Mouse (Mus musculus) lung, postnatal 0 days (tissue): ENCODE data around the gene Gm3448. TPM values are rescaled to one million over a fixed set of nuclear protein-coding genes. Genes with fewer than 3 reads are reported as not detected.
"Not testable (repeated sequence)": the region's sequence is repeated elsewhere in the genome, so short reads cannot be mapped to it uniquely, and the experiment has no call there.

ENCODE experiments used
- ATAC-seq: fragments of 200-750 bp; cut with Nextera tagmentation; 2 replicates; pipeline ENCODE4 v1.8.0; 2017; ENCODE audit warnings: moderate library complexity
- DNase-seq: peaks from one replicate; pipeline ENCODE4 v3.0.0-alpha.2; 2016; ENCODE audit warnings: low spot score
- H3K27ac ChIP-seq: fragments of 300-500 bp; sonication (generic); 2 replicates; pipeline ENCODE4 v1.5.1; 2014; ENCODE audit warnings: antibody characterized with exemption, mild to moderate bottlenecking, low read length, mixed read lengths
- H3K27me3 ChIP-seq: fragments of 300-500 bp; sonication (generic); replicated peaks from 2 replicates; pipeline ENCODE4 v1.6.1; 2014; ENCODE audit warnings: low read length, mixed read lengths; ENCODE audit not compliant: insufficient read depth
- H3K36me3 ChIP-seq: fragments of 300-500 bp; sonication (generic); 2 replicates; pipeline ENCODE4 v1.6.1; 2014; ENCODE audit warnings: low read length, mixed read lengths; ENCODE audit not compliant: insufficient read depth
- H3K4me1 ChIP-seq: fragments of 300-500 bp; sonication (generic); 2 replicates; pipeline ENCODE4 v1.6.1; 2014; ENCODE audit warnings: antibody characterized with exemption, low read depth, low read length, mixed read lengths; ENCODE audit not compliant: insufficient read depth
- H3K4me2 ChIP-seq: fragments of 300-500 bp; sonication (generic); replicated peaks from 2 replicates; pipeline ENCODE4 v1.6.1; 2014; ENCODE audit warnings: low read depth, mild to moderate bottlenecking, low read length, moderate library complexity, mixed read lengths
- H3K4me3 ChIP-seq: fragments of 300-500 bp; sonication (generic); 2 replicates; pipeline ENCODE4 v1.5.1; 2014; ENCODE audit warnings: low read depth, low read length
- H3K9ac ChIP-seq: fragments of 300-500 bp; sonication (generic); replicated peaks from 2 replicates; pipeline ENCODE4 v1.6.1; 2014; ENCODE audit warnings: low read depth, mild to moderate bottlenecking
- H3K9me3 ChIP-seq: fragments of 300-500 bp; sonication (generic); 2 replicates; pipeline ENCODE4 v1.6.1; 2016; ENCODE audit warnings: low read length, mixed read lengths
- WGBS: fragments of 180-500 bp; shearing (Covaris S2); extraction: QIAGEN DNeasy Blood & Tissue Kit; methylation state at CpG from one replicate; pipeline ENCODE4 v1.1.7; 2014; 5-methylcytosine and 5-hydroxymethylcytosine counted together
- polyA plus RNA-seq: library from polyadenylated mRNA; unstranded; fragments of >200 nt; fragmentation: Nextera tagmentation; extraction: Ambion mirVana; gene quantifications from 2 replicates; pipeline ENCODE4 v1.2.1, GENCODE M21; 2015

Gene Gm3448
- polyA plus RNA-seq, 1 experiment from 2014 or later: 5.0 TPM

DNA sequence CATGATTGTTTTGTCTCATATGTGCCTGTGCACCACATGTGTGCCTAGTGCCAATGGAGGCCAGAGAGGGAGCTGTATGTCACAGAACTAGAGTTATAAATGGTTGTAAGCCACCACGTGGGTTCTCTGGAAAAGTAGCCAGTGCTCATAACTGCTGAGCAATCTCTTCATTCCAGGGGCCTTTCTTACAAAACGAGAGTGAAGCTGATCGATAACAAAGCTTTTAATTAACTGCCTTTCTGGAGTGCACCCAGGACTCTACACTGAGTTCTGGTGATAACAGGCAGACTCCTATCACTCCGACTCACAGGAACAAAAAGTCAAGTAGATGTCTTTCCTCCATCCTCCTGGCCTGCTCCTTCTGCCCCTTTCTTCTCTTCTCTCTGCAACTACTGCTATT is 9.9 kb downstream of the Gm3448 start:
- not testable (repeated sequence) for H3K27me3 ChIP-seq, ATAC-seq, H3K9ac ChIP-seq, H3K27ac ChIP-seq, H3K4me1 ChIP-seq, H3K9me3 ChIP-seq, H3K4me3 ChIP-seq, H3K36me3 ChIP-seq, H3K4me2 ChIP-seq, DNase-seq
- no CpG with 5 or more reads among the region's 4 CpGs for WGBS

GRCm38 (mm10) chr17:15025513-15025912 is 15.8 kb downstream of the Gm3448 start:
- not testable (repeated sequence) for H3K9me3 ChIP-seq, H3K4me2 ChIP-seq, H3K4me3 ChIP-seq, H3K27me3 ChIP-seq, H3K27ac ChIP-seq, H3K4me1 ChIP-seq, DNase-seq, ATAC-seq, H3K9ac ChIP-seq, H3K36me3 ChIP-seq
- WGBS: no CpG with 5 or more reads among the region's 6 CpGs

- no CpG with 5 or more reads among the region's 48 CpGs for whole genome bisulfite sequencing
- H3K4me1 ChIP-seq, H3K9ac ChIP-seq, DNase-seq, H3K9me3 ChIP-seq, H3K4me2 ChIP-seq, H3K36me3 ChIP-seq, H3K4me3 ChIP-seq, H3K27me3 ChIP-seq, H3K27ac ChIP-seq: not testable (repeated sequence)
- ATAC-seq: peak; percentile 61
Observed at GRCm38 (mm10) chr17:15024502-15025193, 16.7 kb downstream of the Gm3448 start.

- WGBS: no CpG with 5 or more reads among the region's 97 CpGs
- not testable (repeated sequence) for H3K4me2 ChIP-seq, H3K27ac ChIP-seq, DNase-seq, H3K36me3 ChIP-seq, H3K4me1 ChIP-seq, H3K4me3 ChIP-seq, H3K9me3 ChIP-seq, H3K27me3 ChIP-seq, H3K9ac ChIP-seq
- ATAC-seq: peak; percentile 81
Observed at GRCm38 (mm10) chr17:15023878-15024492, 17.4 kb downstream of the Gm3448 start.

- H3K9me3 ChIP-seq, H3K4me1 ChIP-seq, H3K4me2 ChIP-seq, H3K4me3 ChIP-seq, H3K27ac ChIP-seq, H3K36me3 ChIP-seq, H3K27me3 ChIP-seq, H3K9ac ChIP-seq: not testable (repeated sequence)
- ATAC-seq: 0 out of 2 replicates have a peak, but pooled peaks have one; percentile 4
- DNase-seq: peak; percentile 7
- WGBS: 83% methylated on average over 3 of the region's 3 CpGs
Observed at GRCm38 (mm10) chr17:15021503-15022220, 19.7 kb downstream of the Gm3448 start.

- H3K4me3 ChIP-seq, H3K27ac ChIP-seq, H3K9ac ChIP-seq, DNase-seq, H3K4me2 ChIP-seq, H3K4me1 ChIP-seq, H3K27me3 ChIP-seq, H3K36me3 ChIP-seq, H3K9me3 ChIP-seq: not testable (repeated sequence)
- no CpG with 5 or more reads among the region's 60 CpGs for WGBS
- peak; percentile 99 for ATAC-seq
Observed at GRCm38 (mm10) chr17:15009706-15010413, 31.5 kb downstream of the Gm3448 start, which contains the start of gene Gm3435. Gm3435 (plus strand) TSS chr17:15010176.

DNA sequence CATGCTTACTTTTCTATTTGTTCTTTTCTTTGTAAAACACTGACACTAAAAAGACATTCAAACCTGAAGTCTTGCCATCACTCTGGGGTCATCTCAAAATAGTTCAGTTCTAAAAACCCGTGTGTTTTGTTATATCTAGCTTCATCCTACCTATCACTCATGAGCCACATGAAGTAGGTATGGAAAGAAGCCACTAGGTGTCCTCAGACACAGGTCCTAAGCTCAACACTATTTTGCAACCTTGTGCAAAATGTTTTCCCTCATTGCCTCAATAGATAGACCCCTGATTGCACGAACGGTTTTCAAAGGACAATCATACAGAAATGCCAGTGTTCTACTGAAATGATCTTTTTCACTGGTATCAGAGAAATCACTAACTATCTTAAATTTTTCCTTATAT is 32.2 kb downstream of the Gm3448 start:
- WGBS: no CpG with 5 or more reads among the region's 3 CpGs
- H3K4me1 ChIP-seq: not testable (repeated sequence)

DNA sequence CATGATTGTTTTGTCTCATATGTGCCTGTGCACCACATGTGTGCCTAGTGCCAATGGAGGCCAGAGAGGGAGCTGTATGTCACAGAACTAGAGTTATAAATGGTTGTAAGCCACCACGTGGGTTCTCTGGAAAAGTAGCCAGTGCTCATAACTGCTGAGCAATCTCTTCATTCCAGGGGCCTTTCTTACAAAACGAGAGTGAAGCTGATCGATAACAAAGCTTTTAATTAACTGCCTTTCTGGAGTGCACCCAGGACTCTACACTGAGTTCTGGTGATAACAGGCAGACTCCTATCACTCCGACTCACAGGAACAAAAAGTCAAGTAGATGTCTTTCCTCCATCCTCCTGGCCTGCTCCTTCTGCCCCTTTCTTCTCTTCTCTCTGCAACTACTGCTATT is 41.3 kb downstream of the Gm3448 start:
- not testable (repeated sequence) for DNase-seq, H3K27me3 ChIP-seq, H3K4me1 ChIP-seq, H3K9ac ChIP-seq, ATAC-seq, H3K9me3 ChIP-seq, H3K4me2 ChIP-seq, H3K27ac ChIP-seq, H3K36me3 ChIP-seq, H3K4me3 ChIP-seq
- no CpG with 5 or more reads among the region's 4 CpGs for WGBS

More for the DNA sequence above, 32.2 kb downstream of the Gm3448 start:
- not testable (repeated sequence) for H3K9ac ChIP-seq, H3K36me3 ChIP-seq, H3K27me3 ChIP-seq, H3K4me2 ChIP-seq, DNase-seq, H3K4me3 ChIP-seq, H3K27ac ChIP-seq, H3K9me3 ChIP-seq
- ATAC-seq: 0 out of 2 replicates have a peak, but pooled peaks have one; percentile 15

- H3K4me1 ChIP-seq, H3K27me3 ChIP-seq, H3K27ac ChIP-seq, DNase-seq, H3K36me3 ChIP-seq, H3K4me3 ChIP-seq, H3K9me3 ChIP-seq, ATAC-seq, H3K4me2 ChIP-seq, H3K9ac ChIP-seq: not testable (repeated sequence)
- no CpG with 5 or more reads among the region's 5 CpGs for WGBS
Observed at GRCm38 (mm10) chr17:14994140-14994539, 47.2 kb downstream of the Gm3448 start.
